In the genomic region with DNA sequence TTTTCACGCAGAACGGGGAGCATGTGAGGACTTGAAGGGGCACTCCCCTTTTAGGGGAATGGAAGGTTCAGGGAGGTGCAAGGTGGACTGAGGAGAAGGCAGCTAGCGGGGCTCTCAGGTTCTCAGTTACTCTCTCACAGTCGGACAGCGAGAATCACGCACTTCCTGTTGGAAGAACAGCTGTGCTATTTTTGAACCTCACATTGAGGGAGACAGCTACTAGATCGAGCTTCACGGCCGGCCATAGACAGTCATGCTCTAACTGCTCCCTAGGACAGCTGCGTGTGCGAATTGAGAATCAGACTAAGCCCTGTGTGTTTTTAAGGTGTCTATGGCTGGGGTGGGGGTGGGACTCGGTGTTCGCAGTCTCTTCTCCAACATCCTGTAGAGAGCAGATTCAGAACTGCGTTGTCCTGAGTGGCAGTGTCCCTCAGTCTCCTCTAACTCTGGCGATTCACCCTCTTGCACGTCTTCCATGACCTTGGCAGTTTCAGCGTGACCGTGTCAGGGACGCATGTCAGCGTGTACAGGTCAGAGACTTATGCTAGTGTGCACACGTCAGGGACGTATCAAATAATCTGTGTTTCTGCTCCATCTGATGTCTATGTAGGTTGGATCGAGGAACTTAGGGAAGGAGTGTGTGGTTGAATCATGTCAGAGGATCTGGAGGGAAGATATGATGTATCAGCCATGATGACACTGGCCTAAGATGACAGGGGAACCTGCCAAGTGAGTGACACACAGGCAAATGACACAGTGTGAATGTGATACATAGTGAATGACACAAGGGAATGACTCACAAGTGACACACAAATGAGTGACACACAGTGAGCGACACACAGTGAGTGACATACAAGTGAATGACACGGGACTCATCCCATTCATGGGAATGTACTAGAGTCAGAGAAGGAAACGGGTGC, we compare ENCODE assay signal across 11 mouse cellular contexts.
A peak's percentile ranks its signal among the peaks of the same experiment; 100 is the strongest.
DNase-seq lines count a peak whose midpoint lies in the region; ATAC-seq lines count a peak whose summit lies in the region.
"Had no signal": no experiment of that assay in that cellular context is flagged by ENCODE, and none has a peak within 500 bp of the region (broad histone marks: within the 10 kb centered on the region; RNA-seq: fewer than 3 reads in every experiment).

No protein-coding gene starts in this region.

- H3K36me3 ChIP-seq in forebrain, embryonic 13.5 days (ENCODE audit: poor library complexity, severe bottlenecking): no peaks in the 10 kb centered on the region
- H3K36me3 ChIP-seq in forebrain, embryonic 12.5 days (replicated peaks): no peaks in the 10 kb centered on the region
- no peaks in the 10 kb centered on the region for H3K36me3 ChIP-seq in lung, embryonic 16.5 days (ENCODE audit: control insufficient read depth, insufficient read depth, low read length)
- no peaks in the 10 kb centered on the region for H3K36me3 ChIP-seq in heart, embryonic 13.5 days
- H3K36me3 ChIP-seq in stomach, embryonic 15.5 days: no peaks in the 10 kb centered on the region
- H3K36me3 ChIP-seq: neural tube, embryonic 13.5 days had no signal

- H3K27ac ChIP-seq in forebrain, embryonic 13.5 days: no peak overlapping the region
- no peak overlapping the region for H3K27ac ChIP-seq in forebrain, embryonic 12.5 days
- H3K27ac ChIP-seq in lung, embryonic 16.5 days (ENCODE audit: low read length): no peak overlapping the region
- peak overlapping the region; percentile 20; the same call in 1 of the 2 replicates for H3K27ac ChIP-seq in heart, embryonic 13.5 days (replicated peaks)
- no peak overlapping the region for H3K27ac ChIP-seq in stomach, embryonic 15.5 days
- H3K27ac ChIP-seq: neural tube, embryonic 13.5 days had no signal

- H3K4me3 ChIP-seq in forebrain, embryonic 13.5 days: no peak overlapping the region
- no peak overlapping the region for H3K4me3 ChIP-seq in forebrain, embryonic 12.5 days (replicated peaks)
- H3K4me3 ChIP-seq in lung, embryonic 16.5 days (ENCODE audit: low read length): peak overlapping the region; percentile 13; the same call in 1 of the 2 replicates
- H3K4me3 ChIP-seq in heart, embryonic 13.5 days: peak overlapping the region; percentile 38
- no peak overlapping the region for H3K4me3 ChIP-seq in stomach, embryonic 15.5 days (replicated peaks)
- H3K4me3 ChIP-seq: neural tube, embryonic 13.5 days had no signal

- DNase-seq in lung, adult 18-20 months: no peak
- no peak for DNase-seq in cerebellum, adult 18-20 months
- DNase-seq in embryo, embryonic 11 days: no peak

- H3K9me3 ChIP-seq in forebrain, embryonic 13.5 days (replicated peaks): no peaks in the 10 kb centered on the region
- no peaks in the 10 kb centered on the region for H3K9me3 ChIP-seq in forebrain, embryonic 12.5 days
- H3K9me3 ChIP-seq in lung, embryonic 16.5 days (ENCODE audit: control insufficient read depth, low read length): no peaks in the 10 kb centered on the region
- H3K9me3 ChIP-seq in heart, embryonic 13.5 days: no peaks in the 10 kb centered on the region
- H3K9me3 ChIP-seq in stomach, embryonic 15.5 days: no peaks in the 10 kb centered on the region
- H3K9me3 ChIP-seq: neural tube, embryonic 13.5 days had no signal

- peaks cover 9% of the 10 kb centered on the region for H3K4me1 ChIP-seq in forebrain, embryonic 13.5 days
- peaks cover 5% of the 10 kb centered on the region; the same call in 1 of the 2 replicates for H3K4me1 ChIP-seq in forebrain, embryonic 12.5 days
- H3K4me1 ChIP-seq in lung, embryonic 16.5 days (replicated peaks; ENCODE audit: control insufficient read depth, insufficient read depth, low read length): no peaks in the 10 kb centered on the region
- H3K4me1 ChIP-seq in heart, embryonic 13.5 days: peaks cover 18% of the 10 kb centered on the region
- H3K4me1 ChIP-seq in stomach, embryonic 15.5 days: no peaks in the 10 kb centered on the region

- ATAC-seq in forebrain, embryonic 13.5 days: no peak
- no peak for ATAC-seq in forebrain, embryonic 12.5 days (ENCODE audit: low FRiP score)
- peak; percentile 41 for ATAC-seq in lung, embryonic 16.5 days (ENCODE audit: low read depth)
- no peak for ATAC-seq in heart, embryonic 13.5 days (ENCODE audit: extremely low read depth, insufficient number of reproducible peaks, low FRiP score, low TSS enrichment)
- no peak for ATAC-seq in stomach, embryonic 15.5 days (ENCODE audit: insufficient read depth, low FRiP score, low read depth)
- ATAC-seq: inflammation-experienced regulatory T-cells, adult 6 months; Patski had no signal

- no peaks in the 10 kb centered on the region for H3K27me3 ChIP-seq in forebrain, embryonic 13.5 days
- no peaks in the 10 kb centered on the region for H3K27me3 ChIP-seq in forebrain, embryonic 12.5 days
- no peaks in the 10 kb centered on the region for H3K27me3 ChIP-seq in lung, embryonic 16.5 days (ENCODE audit: control insufficient read depth, insufficient read depth, low read depth, low read length)
- no peaks in the 10 kb centered on the region for H3K27me3 ChIP-seq in heart, embryonic 13.5 days (replicated peaks)
- H3K27me3 ChIP-seq in stomach, embryonic 15.5 days (replicated peaks): no peaks in the 10 kb centered on the region
- H3K27me3 ChIP-seq: neural tube, embryonic 13.5 days had no signal

- WGBS in forebrain, embryonic 13.5 days: 86% methylated on average over 26 of the region's 26 CpGs
- 87% methylated on average over 26 of the region's 26 CpGs for WGBS in forebrain, embryonic 12.5 days
- 59% methylated on average over 26 of the region's 26 CpGs for WGBS in lung, embryonic 16.5 days
- 63% methylated on average over 26 of the region's 26 CpGs for WGBS in heart, embryonic 13.5 days
- 64% methylated on average over 26 of the region's 26 CpGs for WGBS in stomach, embryonic 15.5 days

- H3K4me2 ChIP-seq in forebrain, embryonic 13.5 days: 0 out of 2 replicates have a peak overlapping the region, but pooled peaks have one; percentile 2
- no peak overlapping the region for H3K4me2 ChIP-seq in forebrain, embryonic 12.5 days
- H3K4me2 ChIP-seq in lung, embryonic 16.5 days (ENCODE audit: low read depth, low read length): peak overlapping the region; percentile 48
- peak overlapping the region; percentile 66 for H3K4me2 ChIP-seq in heart, embryonic 13.5 days
- peak overlapping the region; percentile 37 for H3K4me2 ChIP-seq in stomach, embryonic 15.5 days
- H3K4me2 ChIP-seq: neural tube, embryonic 13.5 days had no signal

- no peak overlapping the region for H3K9ac ChIP-seq in forebrain, embryonic 13.5 days
- no peak overlapping the region for H3K9ac ChIP-seq in forebrain, embryonic 12.5 days
- H3K9ac ChIP-seq in lung, embryonic 16.5 days (ENCODE audit: low read length): no peak overlapping the region
- peak overlapping the region; percentile 67 for H3K9ac ChIP-seq in heart, embryonic 13.5 days
- H3K9ac ChIP-seq in stomach, embryonic 15.5 days: no peak overlapping the region
- H3K9ac ChIP-seq: neural tube, embryonic 13.5 days had no signal

Comparison
In these comparisons a context has a peak if more than half of its experiments do, and no peak if none do; other contexts are left out.
1. H3K4me3 ChIP-seq: peak in lung, embryonic 16.5 days (single experiment) and heart, embryonic 13.5 days (single experiment); none in forebrain, embryonic 13.5 days (single experiment), forebrain, embryonic 12.5 days (single experiment) and stomach, embryonic 15.5 days (single experiment).